Mouse (Mus musculus) lung, postnatal 10 days (tissue): ENCODE results near the gene Homer3.

Source experiments
- DNase-seq: peaks from one replicate; pipeline ENCODE4 v3.0.0; 2021

The Homer3 gene

DNA sequence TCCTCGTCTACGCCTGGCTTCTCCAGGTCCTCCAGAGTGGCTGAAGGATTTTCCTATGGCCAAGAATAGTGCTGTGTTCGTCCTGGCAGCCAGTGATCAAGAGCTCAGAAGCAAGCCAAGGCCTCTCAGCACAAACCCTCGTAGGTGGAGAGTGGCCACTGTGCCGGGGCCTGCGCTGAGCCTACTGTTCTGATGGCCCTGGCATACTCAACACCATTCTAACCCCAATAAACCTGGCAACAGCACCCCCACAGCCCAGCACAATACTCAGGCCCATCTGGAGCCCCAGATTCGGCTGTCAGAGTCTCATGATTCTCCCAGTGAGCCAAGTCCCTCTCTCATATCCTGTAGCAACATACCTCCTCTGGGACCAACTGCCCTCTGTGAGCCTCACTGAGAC lies 58.0 kb downstream of the Homer3 start:
- DNase-seq, result no peak

DNA sequence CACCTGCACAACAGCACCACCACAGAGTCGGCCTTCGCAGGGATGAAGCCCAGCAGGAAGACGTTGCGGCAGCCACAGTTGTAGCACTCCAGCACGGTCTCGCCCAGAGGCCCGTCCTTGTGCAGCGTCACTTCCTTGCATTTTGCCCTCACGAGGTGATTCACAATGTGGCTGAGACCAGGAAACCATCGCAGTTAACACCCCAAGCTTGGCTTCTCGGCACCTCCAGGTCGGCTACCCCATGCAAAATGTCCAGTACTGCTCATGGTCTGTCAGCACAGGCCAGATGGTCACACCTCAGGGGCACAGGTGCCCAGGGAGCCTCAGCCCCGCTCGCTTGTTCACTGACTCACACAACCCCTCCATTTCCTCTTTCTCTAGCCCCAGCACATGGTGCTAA lies 59.4 kb downstream of the Homer3 start:
- no peak for DNase-seq

DNA sequence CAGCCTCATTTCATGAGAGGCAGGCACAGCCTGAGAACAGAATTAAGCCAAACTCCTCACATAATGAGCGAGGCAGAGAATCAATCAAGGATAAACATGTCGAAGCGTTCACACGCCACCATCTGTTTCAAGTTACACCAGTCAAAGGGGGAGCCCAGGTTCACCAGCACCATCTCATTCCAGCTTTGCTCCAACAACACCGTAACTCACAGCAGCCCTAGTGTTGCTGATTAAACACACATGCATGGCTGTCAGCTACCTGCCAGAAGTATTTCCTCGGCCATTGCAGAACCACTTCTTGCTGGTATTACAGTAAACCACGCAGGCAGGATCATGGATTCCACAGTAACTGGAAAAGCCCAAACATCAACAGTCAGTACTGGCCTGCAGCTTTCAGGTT lies 60.4 kb downstream of the Homer3 start:
- no peak for DNase-seq

DNA sequence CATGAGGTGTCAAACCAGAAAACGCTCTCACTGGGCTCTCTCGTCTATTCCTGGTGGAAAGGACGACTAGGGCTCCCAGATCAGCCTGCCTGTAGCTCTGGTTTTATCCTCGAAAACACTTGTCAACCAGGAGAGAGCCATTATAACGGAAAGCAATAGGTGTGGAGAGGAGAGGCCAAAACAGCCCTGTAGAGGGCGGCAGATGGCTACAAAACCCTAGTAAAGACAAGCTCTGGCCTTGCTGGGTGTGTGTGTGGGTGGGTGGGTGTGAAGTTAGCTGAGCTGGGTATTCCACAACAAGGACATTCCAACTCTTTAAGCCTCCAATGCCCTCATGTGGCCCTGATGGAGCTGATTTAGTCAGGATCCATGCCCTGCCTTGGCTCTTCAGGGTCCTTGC lies 61.1 kb downstream of the Homer3 start:
- peak; percentile 60 for DNase-seq
